Mouse (Mus musculus): ENCODE measurements around the gene Prdm1.

- TF ChIP-seq POLR2A (IDR thresholded peaks at IDR 0.05; ENCODE audit: low read depth, low read length) (no peak), CTCF (IDR thresholded peaks at IDR 0.05; ENCODE audit: extremely low read depth, insufficient read length, insufficient replicate concordance, low read depth, low read length) (no peak)
Measured at GRCm38 (mm10) chr10:44565971-44566370, 37.7 kb upstream of the Prdm1 start.

Data from small intestine, adult 2 months (tissue).